Mouse (Mus musculus): ENCODE data around the gene Mip. TPM values are rescaled to one million over a fixed set of nuclear protein-coding genes. Genes with fewer than 3 reads are reported as not detected.
"Not testable (repeated sequence)": the region's sequence is repeated elsewhere in the genome, so short reads cannot be mapped to it uniquely, and the experiment has no call there.

The Mip gene
- total RNA-seq, 1 experiment from 2014 or later, result not detected

DNA sequence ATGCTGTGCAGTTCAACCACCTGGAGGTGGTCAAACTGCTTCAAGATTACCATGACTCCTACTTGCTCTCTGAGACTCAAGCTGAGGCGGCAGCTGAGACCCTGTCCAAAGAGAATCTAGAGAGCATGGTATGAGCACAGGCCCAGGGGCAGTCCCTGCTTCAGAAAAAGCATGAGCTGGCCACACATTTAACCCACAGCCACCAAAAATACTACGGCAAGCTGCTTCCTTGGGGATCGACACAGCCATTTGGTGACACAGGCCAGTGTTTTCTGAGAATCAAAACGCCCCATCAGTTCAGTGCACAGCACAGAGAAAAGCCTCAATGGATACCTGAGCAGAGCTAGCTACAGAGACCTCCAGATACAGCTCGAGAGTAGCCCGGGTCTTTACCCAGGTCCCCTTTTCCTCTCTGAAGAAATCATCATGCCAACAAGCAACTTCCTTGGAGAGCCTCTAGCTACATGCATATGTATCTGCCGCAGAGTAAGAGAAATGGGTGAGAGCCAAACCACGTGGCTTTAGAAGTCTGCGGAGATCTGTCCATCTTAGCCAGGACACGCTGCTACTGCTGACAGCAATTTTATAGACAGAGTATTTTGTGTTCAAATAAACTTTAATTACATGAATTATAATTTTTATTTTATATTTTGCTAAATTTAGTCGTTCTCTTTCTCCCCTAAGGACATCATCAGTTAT lies 16.2 kb upstream of the Mip start:
- ATAC-seq (replicated peaks; ENCODE audit: insufficient number of reproducible peaks, low FRiP score, low TSS enrichment, poor library complexity, severe bottlenecking), result no peak

- no peak for ATAC-seq (replicated peaks; ENCODE audit: insufficient number of reproducible peaks, low FRiP score, low TSS enrichment, poor library complexity, severe bottlenecking)
Measured at GRCm38 (mm10) chr10:128210131-128210530, 15.5 kb upstream of the Mip start.

GRCm38 (mm10) chr10:128210954-128211353 lies 14.7 kb upstream of the Mip start:
- ATAC-seq (replicated peaks; ENCODE audit: insufficient number of reproducible peaks, low FRiP score, low TSS enrichment, poor library complexity, severe bottlenecking), result 0 out of 2 replicates have a peak, but pooled peaks have one; percentile 19

- ATAC-seq (replicated peaks; ENCODE audit: insufficient number of reproducible peaks, low FRiP score, low TSS enrichment, poor library complexity, severe bottlenecking), result peak; percentile 96
Measured at GRCm38 (mm10) chr10:128211390-128212108, 14.1 kb upstream of the Mip start, which contains the start of gene Spryd4. Gene Spryd4, minus strand, starts transcription at chr10:128211807.

- no peak for ATAC-seq (replicated peaks; ENCODE audit: insufficient number of reproducible peaks, low FRiP score, low TSS enrichment, poor library complexity, severe bottlenecking)
Measured at GRCm38 (mm10) chr10:128212148-128212547, 13.5 kb upstream of the Mip start.

- peak; percentile 70 for ATAC-seq (replicated peaks; ENCODE audit: insufficient number of reproducible peaks, low FRiP score, low TSS enrichment, poor library complexity, severe bottlenecking)
Measured at GRCm38 (mm10) chr10:128212871-128213323, 12.7 kb upstream of the Mip start.

DNA sequence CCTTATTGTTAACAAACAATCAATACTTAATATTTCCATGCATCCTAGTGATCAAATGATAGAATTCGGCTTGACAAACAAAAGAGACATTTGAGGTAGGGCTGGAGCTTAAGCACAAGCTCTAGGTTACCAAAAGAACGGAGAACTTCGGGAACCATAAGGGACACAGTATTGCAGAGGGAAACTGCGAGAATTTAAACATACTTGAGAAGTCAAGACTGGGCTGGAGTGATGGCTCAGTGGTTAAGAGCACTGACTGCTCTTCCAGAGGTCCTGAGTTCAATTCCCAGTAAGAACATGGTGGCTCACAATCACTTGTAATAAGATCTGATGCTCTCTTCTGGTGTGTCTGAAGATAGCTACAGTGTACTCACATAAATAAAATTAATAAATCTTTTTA lies 11.5 kb upstream of the Mip start:
- not testable (repeated sequence) for ATAC-seq (replicated peaks; ENCODE audit: insufficient number of reproducible peaks, low FRiP score, low TSS enrichment, poor library complexity, severe bottlenecking)

- ATAC-seq (replicated peaks; ENCODE audit: insufficient number of reproducible peaks, low FRiP score, low TSS enrichment, poor library complexity, severe bottlenecking), result no peak
Measured at GRCm38 (mm10) chr10:128214981-128215380, 10.7 kb upstream of the Mip start.

GRCm38 (mm10) chr10:128218387-128219117 lies 7.1 kb upstream of the Mip start:
- ATAC-seq (replicated peaks; ENCODE audit: insufficient number of reproducible peaks, low FRiP score, low TSS enrichment, poor library complexity, severe bottlenecking), result no peak

GRCm38 (mm10) chr10:128221533-128222286 lies 3.9 kb upstream of the Mip start:
- no peak for ATAC-seq (replicated peaks; ENCODE audit: insufficient number of reproducible peaks, low FRiP score, low TSS enrichment, poor library complexity, severe bottlenecking)

DNA sequence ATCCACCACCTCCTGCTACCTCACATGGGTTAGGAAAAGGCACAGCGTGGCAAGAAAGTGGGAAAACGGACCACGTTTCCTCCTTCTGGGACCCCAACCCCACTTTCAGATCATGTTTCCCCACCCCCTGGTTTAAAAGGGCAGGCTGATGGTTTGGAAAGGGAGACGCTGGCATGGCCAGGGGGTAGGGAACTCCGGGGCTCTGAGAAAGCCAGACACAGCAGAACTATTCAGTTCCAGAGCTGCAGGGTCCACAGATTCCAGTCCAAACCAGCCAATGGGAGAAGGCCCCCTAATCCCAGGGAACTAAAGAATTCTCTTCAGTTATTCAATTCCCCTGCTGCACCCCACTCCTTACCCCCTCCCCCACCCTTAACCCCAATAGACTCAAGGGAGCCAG lies 574 bp upstream of the Mip start:
- no peak for ATAC-seq (replicated peaks; ENCODE audit: insufficient number of reproducible peaks, low FRiP score, low TSS enrichment, poor library complexity, severe bottlenecking)

- no peak for ATAC-seq (replicated peaks; ENCODE audit: insufficient number of reproducible peaks, low FRiP score, low TSS enrichment, poor library complexity, severe bottlenecking)
Measured at GRCm38 (mm10) chr10:128227592-128227991, 2.0 kb downstream of the Mip start.

- ATAC-seq (replicated peaks; ENCODE audit: insufficient number of reproducible peaks, low FRiP score, low TSS enrichment, poor library complexity, severe bottlenecking), result no peak
Measured at GRCm38 (mm10) chr10:128228009-128228408, 2.4 kb downstream of the Mip start.

DNA sequence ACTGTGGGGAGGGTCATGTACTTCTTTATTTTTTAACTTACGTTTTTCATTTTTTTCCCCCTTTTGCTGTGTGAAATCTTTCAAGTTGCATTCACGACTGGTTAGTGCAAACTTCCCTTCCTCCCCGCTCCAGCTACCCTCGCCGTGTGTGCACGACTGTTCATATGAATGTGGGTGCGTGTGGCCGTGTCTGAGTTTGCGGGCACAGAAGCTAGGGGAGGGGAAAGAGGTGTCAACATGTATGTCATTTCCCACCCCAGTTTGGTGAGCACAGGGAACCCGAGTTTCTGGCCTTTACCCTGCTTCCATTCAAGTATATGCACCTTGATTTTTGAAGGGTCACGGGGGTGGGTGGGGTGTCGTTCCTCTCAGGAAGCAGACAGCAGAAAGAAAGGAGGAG lies 4.9 kb downstream of the Mip start:
- no peak for ATAC-seq (replicated peaks; ENCODE audit: insufficient number of reproducible peaks, low FRiP score, low TSS enrichment, poor library complexity, severe bottlenecking)

GRCm38 (mm10) chr10:128231146-128231545 lies 5.5 kb downstream of the Mip start:
- no peak for ATAC-seq (replicated peaks; ENCODE audit: insufficient number of reproducible peaks, low FRiP score, low TSS enrichment, poor library complexity, severe bottlenecking)

- ATAC-seq (replicated peaks; ENCODE audit: insufficient number of reproducible peaks, low FRiP score, low TSS enrichment, poor library complexity, severe bottlenecking), result peak; percentile 42
Measured at GRCm38 (mm10) chr10:128231697-128232419, 6.2 kb downstream of the Mip start, which contains the start of gene Timeless. Gene Timeless, plus strand, starts transcription at chr10:128232065.

DNA sequence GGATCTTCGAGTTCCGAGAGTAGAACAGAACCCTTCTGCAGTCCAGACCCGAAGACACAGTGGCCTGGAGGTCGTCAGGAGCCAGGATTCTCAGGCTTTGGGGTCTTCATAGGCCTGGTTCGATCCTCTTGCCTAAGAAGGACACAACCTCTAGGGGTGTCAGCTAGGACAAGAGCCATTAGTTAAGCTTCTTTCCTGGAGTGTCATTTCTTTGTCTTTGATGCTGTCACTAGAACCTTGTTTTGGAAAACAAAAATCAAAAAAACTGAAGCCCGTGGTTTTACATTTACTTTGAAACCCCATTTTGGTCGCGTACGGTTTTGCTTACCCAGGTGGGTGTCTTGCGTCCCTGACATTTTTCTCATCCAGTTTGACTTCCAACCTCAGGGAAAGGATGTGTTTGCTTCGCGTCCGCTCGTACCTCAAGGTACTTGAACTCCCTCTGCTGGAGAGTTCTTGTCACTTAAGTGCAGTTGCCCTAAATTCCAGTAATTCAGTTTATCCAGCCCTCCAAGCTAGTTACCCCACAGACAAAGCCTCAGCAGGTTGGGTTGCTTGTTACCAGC lies 6.9 kb downstream of the Mip start:
- peak; percentile 62 for ATAC-seq (replicated peaks; ENCODE audit: insufficient number of reproducible peaks, low FRiP score, low TSS enrichment, poor library complexity, severe bottlenecking)

- ATAC-seq (replicated peaks; ENCODE audit: insufficient number of reproducible peaks, low FRiP score, low TSS enrichment, poor library complexity, severe bottlenecking), result no peak
Measured at GRCm38 (mm10) chr10:128236321-128236720, 10.7 kb downstream of the Mip start.
